Mouse (Mus musculus) embryonic stem cell, embryonic (primary cell): ENCODE measurements around the gene Rpain.

ENCODE experiments used
- CTCF ChIA-PET, 4 experiments: fragments of 300-600 bp in 2 of 4; fragments of 350-600 bp in 2 of 4; sonication (Branson Sonifier 250); formaldehyde crosslinking; loops; one replicate each; lab custom pipeline; 2022; ENCODE audit warnings: inconsistent platforms in 2 of 4; lab: Charles Lee
- POLR2A ChIA-PET, 4 experiments: fragments of 300-600 bp in 2 of 4; fragments of 350-600 bp in 2 of 4; sonication (Branson Sonifier 250); formaldehyde crosslinking; loops; one replicate each; lab custom pipeline; 2022; ENCODE audit warnings: antibody characterized with exemption in 4 of 4, inconsistent platforms in 1 of 4; lab: Charles Lee

Gene Rpain

DNA sequence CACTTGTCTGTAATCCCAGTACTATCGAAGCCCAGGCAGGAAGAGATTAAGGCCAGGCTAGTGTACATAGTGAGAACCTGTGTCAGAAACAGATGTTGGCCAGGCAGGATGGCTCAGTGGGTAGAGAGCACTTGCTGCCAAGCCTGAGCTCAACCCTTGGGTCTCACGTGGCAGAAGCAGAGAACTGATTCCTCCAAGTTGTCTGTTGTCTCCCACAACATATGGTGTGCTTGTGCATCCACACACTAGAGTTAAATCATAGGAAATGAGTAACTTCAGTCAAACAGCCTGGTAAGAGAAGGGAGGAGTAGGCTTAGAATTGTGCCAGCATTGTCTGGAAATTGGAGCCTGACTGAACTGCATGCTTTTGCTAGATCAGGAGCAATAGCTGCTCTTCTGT lies 5.2 kb downstream of the Rpain start:
- CTCF ChIA-PET = interaction anchor here in 1 of 4 experiments (0.7 to 1.0 kb wide), 2 partner anchors 27 to 159 kb away, joined by 3 read pairs; no protein-coding TSS in a partner anchor
- POLR2A ChIA-PET = interaction anchor here (0.6 to 11.9 kb wide), 20 partner anchors 8 to 444 kb away, joined by 3 to 182 read pairs (median 4); partner anchors contain the start of genes Dhx33 (in 2 of the 4), C1qbp (in 1 of the 4), Derl2 (in 1 of the 4) and Mis12 (in 1 of the 4)

GRCm38 (mm10) chr11:70977293-70977692 lies 7.3 kb downstream of the Rpain start:
- ChIA-PET POLR2A (interaction anchor here (0.7 to 11.9 kb wide), 13 partner anchors 8 to 54 kb away, joined by 3 to 182 read pairs (median 13); partner anchors contain the start of genes Nup88 (in 3 of the 4), Rpain (in 3 of the 4), Derl2 (in 1 of the 4) and Dhx33 (in 1 of the 4)), CTCF (no interaction called here)

DNA sequence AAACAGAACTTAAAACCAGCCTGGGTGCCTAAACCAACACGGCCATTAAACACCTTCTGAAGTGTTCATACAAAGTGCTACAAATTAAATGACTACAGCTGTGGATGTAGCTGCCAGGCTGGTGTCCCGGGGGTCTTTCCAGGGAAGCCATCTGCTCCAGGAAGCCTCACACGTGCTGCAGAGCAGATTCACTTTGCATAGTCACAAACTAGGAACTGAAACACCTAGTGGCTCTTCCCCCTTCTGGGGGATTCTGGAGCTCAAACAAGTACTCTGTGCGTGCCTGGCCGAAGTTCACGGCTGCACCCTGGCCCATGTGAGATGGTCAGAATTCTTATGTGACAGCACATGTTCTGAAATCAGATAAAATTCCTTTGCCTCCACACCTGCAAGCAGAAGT lies 10.2 kb downstream of the Rpain start:
- POLR2A ChIA-PET = interaction anchor here in 3 of 4 experiments (0.5 to 11.9 kb wide), 16 partner anchors 9 to 842 kb away, joined by 3 to 182 read pairs (median 13); partner anchors contain the start of genes Nup88 (in 3 of the 3), Rpain (in 3 of the 3), Derl2 (in 2 of the 3) and Mis12 (in 2 of the 3)
- CTCF ChIA-PET = no interaction called here

- ChIA-PET CTCF (no interaction called here), POLR2A (interaction anchor here (0.9 to 11.9 kb wide), 24 partner anchors 10 to 47 kb away, joined by 3 to 182 read pairs (median 7); partner anchors contain the start of genes Mis12 (in 4 of the 4), Derl2 (in 3 of the 4), Nup88 (in 3 of the 4) and Rpain (in 3 of the 4))
Observed at GRCm38 (mm10) chr11:70980751-70981510, 10.9 kb downstream of the Rpain start.

DNA sequence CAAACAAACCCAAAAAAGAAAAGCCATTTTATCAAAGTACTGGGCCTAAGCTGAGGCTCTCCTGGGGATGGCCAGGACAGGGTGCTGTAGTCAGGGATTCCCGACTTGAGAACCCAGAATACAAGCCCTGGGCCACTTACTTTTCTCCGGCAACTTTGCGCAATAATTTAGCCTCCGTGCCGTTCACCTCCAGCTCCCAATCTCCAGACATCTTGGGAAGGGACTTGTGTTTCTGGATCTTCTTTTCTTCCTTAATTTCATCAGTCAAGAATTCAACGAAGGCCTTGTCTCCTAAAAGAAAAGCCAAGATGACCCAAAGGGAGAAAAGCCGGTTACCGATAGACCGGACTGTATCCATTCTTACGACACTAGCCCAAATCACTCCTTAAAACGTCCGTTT lies 12.0 kb downstream of the Rpain start:
- POLR2A ChIA-PET = interaction anchor here (0.6 to 11.9 kb wide), 30 partner anchors 7 to 62 kb away, joined by 3 to 182 read pairs (median 5); partner anchors contain the start of genes Nup88 (in 4 of the 4), Rpain (in 4 of the 4), Derl2 (in 3 of the 4) and Dhx33 (in 3 of the 4)
- CTCF ChIA-PET = no interaction called here

GRCm38 (mm10) chr11:70982557-70983228 lies 12.7 kb downstream of the Rpain start, which contains the start of gene C1qbp:
Gene C1qbp, minus strand, starts transcription at chr11:70983026.
- ChIA-PET POLR2A (interaction anchor here (0.6 to 11.9 kb wide), 33 partner anchors 8 to 427 kb away, joined by 3 to 182 read pairs (median 5); partner anchors contain the start of genes Nup88 (in 4 of the 4), Derl2 (in 3 of the 4), Mis12 (in 3 of the 4) and Rpain (in 3 of the 4)), CTCF (interaction anchor here in 2 of 4 experiments (0.6 to 1.1 kb wide), 2 partner anchors 13 to 14 kb away, joined by 3 to 5 read pairs; partner anchors contain the start of gene Nup88 (in 1 of the 2))

DNA sequence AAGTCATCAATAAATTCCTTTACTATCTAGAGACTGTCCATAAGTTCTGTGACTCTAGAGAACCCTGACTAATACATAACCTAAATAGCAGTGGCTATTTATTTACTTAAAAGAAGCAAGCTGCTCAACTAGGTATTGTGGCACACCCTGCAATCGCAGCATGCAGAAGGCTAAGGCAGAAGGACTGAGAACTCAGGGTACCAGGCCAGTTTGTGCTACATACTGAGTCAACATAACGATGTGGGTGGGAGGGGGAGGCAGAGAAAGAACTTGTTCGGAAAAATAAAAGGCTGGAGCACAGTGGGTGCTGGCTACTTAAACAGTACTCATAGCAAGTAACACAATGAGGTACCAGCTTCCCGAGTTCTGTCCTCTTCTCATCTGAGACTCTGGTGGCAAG lies 31.2 kb downstream of the Rpain start:
- POLR2A ChIA-PET = interaction anchor here in 3 of 4 experiments (0.8 to 10.0 kb wide), 5 partner anchors 12 to 33 kb away, joined by 3 to 156 read pairs (median 3); partner anchors contain the start of genes Derl2 (in 2 of the 3), Mis12 (in 2 of the 3), Nup88 (in 1 of the 3) and Rpain (in 1 of the 3)
- CTCF ChIA-PET = no interaction called here

DNA sequence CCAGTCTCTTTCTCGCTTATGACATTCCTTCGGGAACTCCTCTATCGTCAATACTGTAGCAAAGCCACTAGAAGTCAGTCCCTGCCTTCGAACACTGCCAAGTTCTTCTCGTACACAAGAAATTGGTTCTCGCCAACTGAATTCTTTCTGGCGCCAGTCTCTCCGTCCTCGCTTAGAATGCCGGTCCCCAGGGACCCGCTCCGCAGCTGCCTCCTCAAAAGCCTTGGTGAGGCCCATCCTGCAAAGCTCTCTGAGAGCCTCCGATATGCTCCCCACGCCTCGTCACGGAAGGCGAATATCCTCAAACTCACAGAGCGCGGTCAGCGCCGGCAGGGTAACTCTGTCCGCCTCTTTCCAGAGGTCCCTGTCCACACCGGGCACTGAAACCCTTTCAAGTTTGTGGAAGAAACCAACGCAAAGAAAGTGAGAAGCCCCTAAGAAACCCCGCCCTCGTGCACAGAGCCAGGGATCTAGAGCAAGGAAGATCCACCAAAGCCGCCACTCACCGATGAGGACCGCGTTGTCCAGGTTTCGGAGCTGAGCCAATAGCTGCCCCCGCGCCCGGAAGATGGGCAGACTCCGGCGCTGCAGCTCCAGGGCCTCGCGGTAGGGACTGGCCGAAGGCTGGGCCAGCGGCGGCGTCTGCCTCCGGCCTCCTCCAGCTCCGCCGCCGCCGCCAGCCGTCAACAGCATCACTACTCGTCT lies 33.8 kb downstream of the Rpain start:
- ChIA-PET CTCF (interaction anchor here in 1 of 4 experiments (1.0 kb wide), 1 partner anchor 13 kb away, joined by 3 read pairs; no protein-coding TSS in a partner anchor), POLR2A (interaction anchor here (0.5 to 10.0 kb wide), 35 partner anchors 9 to 500 kb away, joined by 3 to 156 read pairs (median 6); partner anchors contain the start of genes Mis12 (in 4 of the 4), Derl2 (in 3 of the 4), C1qbp (in 2 of the 4) and Nup88 (in 2 of the 4))

- POLR2A ChIA-PET = interaction anchor here (0.6 to 10.0 kb wide), 41 partner anchors 8 to 1202 kb away, joined by 3 to 156 read pairs (median 6); partner anchors contain the start of genes Mis12 (in 4 of the 4), Derl2 (in 3 of the 4), Nup88 (in 3 of the 4) and Rpain (in 3 of the 4)
- CTCF ChIA-PET = interaction anchor here in 1 of 4 experiments (1.0 kb wide), 1 partner anchor 12 kb away, joined by 3 read pairs; no protein-coding TSS in a partner anchor
Observed at GRCm38 (mm10) chr11:71004316-71004773, 34.3 kb downstream of the Rpain start, which contains the start of gene Dhx33. Gene Dhx33, minus strand, starts transcription at chr11:71004437.

DNA sequence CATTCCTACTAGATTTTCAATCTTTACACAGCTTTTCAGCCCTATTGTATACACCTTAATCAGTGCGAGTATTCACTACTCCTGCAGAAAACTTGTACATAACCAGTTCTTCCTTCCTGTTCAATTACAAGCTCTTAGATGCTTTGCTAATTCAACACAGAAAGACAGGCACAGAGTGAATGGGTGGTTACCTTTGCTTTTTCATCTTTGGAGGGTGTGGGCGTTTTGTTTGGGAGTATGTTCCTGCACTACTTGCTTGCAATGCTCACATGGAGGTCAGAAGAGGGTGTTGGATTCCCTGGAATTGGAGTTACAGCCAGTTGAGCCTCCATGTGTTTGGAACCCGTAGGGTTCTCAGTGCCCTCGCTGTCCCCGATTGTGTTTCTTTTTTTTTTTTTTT lies 35.0 kb downstream of the Rpain start:
- ChIA-PET CTCF (interaction anchor here in 1 of 4 experiments (1.0 kb wide), 1 partner anchor 11 kb away, joined by 3 read pairs; no protein-coding TSS in a partner anchor), POLR2A (interaction anchor here (0.6 to 10.0 kb wide), 38 partner anchors 9 to 1202 kb away, joined by 3 to 156 read pairs (median 6); partner anchors contain the start of genes Mis12 (in 4 of the 4), Derl2 (in 3 of the 4), Nup88 (in 3 of the 4) and Rpain (in 3 of the 4))

- ChIA-PET POLR2A (interaction anchor here (1.0 to 10.0 kb wide), 8 partner anchors 10 to 360 kb away, joined by 3 to 156 read pairs (median 4); partner anchors contain the start of genes Derl2 (in 4 of the 4), Mis12 (in 4 of the 4), Rnf167 (in 1 of the 4) and Slc25a11 (in 1 of the 4)), CTCF (interaction anchor here in 1 of 4 experiments (0.6 kb wide), 1 partner anchor 58 kb away, joined by 5 read pairs; no protein-coding TSS in a partner anchor)
Observed at GRCm38 (mm10) chr11:71007026-71007425, 37.0 kb downstream of the Rpain start.

DNA sequence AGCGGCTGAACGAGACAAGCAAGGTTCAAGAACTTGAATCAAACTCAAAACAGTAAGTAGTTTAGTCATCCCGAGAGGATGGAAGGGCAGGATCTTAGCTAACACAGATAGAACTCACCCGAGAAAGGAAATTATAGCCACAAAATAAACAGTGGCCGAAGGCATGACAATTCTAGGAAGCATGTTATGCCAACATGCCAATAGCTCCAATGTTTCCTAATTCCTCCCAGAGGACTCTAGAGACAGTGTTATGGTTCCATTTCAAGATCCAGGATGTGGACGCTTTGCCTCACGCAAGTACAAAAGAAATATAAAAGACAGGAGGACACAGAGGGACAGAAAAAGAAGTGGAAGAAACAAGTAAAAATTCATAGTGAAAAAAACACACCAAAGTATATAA lies 37.8 kb downstream of the Rpain start:
- POLR2A ChIA-PET = interaction anchor here (0.6 to 10.0 kb wide), 7 partner anchors 9 to 361 kb away, joined by 3 to 156 read pairs (median 3); partner anchors contain the start of genes Derl2 (in 4 of the 4), Mis12 (in 4 of the 4), Rnf167 (in 1 of the 4) and Slc25a11 (in 1 of the 4)
- CTCF ChIA-PET = no interaction called here

- ChIA-PET POLR2A (interaction anchor here in 3 of 4 experiments (0.8 to 10.0 kb wide), 6 partner anchors 8 to 43 kb away, joined by 3 to 156 read pairs (median 6); partner anchors contain the start of genes Derl2 (in 3 of the 3), Mis12 (in 2 of the 3) and Nup88 (in 1 of the 3)), CTCF (interaction anchor here in 2 of 4 experiments (1.0 to 1.2 kb wide), 2 partner anchors 11 to 58 kb away, joined by 3 read pairs; partner anchors contain the start of gene Mis12 (in 1 of the 2))
Observed at GRCm38 (mm10) chr11:71008321-71008720, 38.3 kb downstream of the Rpain start.

DNA sequence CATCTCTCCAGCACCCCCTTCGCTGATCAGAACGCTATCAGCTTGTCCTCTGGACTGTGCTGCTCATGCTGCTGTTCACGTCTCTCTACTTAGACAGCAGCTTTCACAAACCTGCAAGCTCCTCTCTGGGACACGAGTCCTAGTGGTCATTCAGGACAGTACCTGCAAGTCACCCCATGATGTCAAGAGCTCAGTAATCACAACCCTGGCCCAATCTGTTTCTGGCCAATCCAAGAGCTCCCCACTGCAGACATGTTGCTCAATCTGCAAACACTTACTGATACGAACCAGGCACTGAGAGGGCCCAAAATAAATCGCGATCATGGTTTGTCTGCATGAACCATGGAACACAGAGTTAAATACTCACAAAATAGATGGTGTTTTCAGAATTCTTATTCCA lies 42.7 kb downstream of the Rpain start:
- ChIA-PET POLR2A (interaction anchor here in 3 of 4 experiments (0.5 to 9.3 kb wide), 14 partner anchors 7 to 1520 kb away, joined by 3 to 156 read pairs (median 4); partner anchors contain the start of genes C1qbp (in 1 of the 3), Derl2 (in 1 of the 3), Dhx33 (in 1 of the 3) and Mis12 (in 1 of the 3)), CTCF (no interaction called here)

DNA sequence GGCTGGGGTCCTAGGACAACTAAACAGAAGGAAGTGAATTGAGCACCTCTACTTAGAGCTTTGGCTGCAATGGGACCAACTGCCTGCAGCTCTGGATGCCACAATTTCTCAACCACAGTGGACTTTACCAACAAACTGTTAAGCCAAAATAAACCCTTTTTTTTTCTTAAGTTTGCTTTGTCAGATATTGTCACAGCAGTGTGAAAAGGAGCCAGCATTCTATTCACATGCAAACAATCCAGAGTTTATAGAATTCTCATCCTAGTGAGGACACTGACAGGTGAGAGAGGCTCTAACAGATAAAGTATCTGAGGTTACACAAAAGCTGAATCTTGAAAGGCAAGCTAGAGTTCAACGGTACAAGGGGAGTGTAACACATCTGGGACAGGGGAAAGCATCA lies 47.0 kb downstream of the Rpain start:
- ChIA-PET POLR2A (interaction anchor here in 3 of 4 experiments (0.6 to 9.3 kb wide), 10 partner anchors 11 to 48 kb away, joined by 3 to 156 read pairs (median 18); partner anchors contain the start of genes Dhx33 (in 3 of the 3), 6330403K07Rik (in 2 of the 3) and C1qbp (in 1 of the 3)), CTCF (interaction anchor here in 2 of 4 experiments (0.6 to 1.1 kb wide), 2 partner anchors 13 to 200 kb away, joined by 3 to 5 read pairs; partner anchors contain the start of gene Dhx33 (in 1 of the 2))
